Mouse (Mus musculus) CD4-positive, CD25-positive, alpha-beta regulatory T cell (primary cell): ENCODE results near the gene Entpd1. TPM values are rescaled to one million over a fixed set of nuclear protein-coding genes. Genes with fewer than 3 reads are reported as not detected.

Source experiments
- polyA plus RNA-seq: library from polyadenylated mRNA; unstranded; fragments of 100-300 nt; shearing (Covaris generic); gene quantifications from one replicate; pipeline ENCODE4 v1.2.1, GENCODE M21; 2017

Entpd1 gene
- 41.9 TPM for polyA plus RNA-seq

GRCm38 (mm10) chr19:40611830-40612506, at the start of gene Entpd1, which contains the start of gene Tctn3:
Entpd1 (plus strand) TSS chr19:40612366.
Tctn3 (minus strand) TSS chr19:40612233.

GRCm38 (mm10) chr19:40588293-40588654, 23.9 kb upstream of the Entpd1 start, which contains the start of gene Aldh18a1:
Aldh18a1 (minus strand) TSS chr19:40588463.

GRCm38 (mm10) chr19:40748559-40748958, 136.4 kb downstream of the Entpd1 start, which contains the start of gene Cc2d2b:
Cc2d2b (plus strand) TSS chr19:40748753.

Other genes with a start within 250 kb of the Entpd1 start
- 25.2 TPM for gene Sorbs1, start 98.6 kb upstream of the Entpd1 start, polyA plus RNA-seq
- 80.6 TPM for gene Aldh18a1, start 23.9 kb upstream of the Entpd1 start, polyA plus RNA-seq
- gene Tctn3, start 133 bp upstream of the Entpd1 start, polyA plus RNA-seq = 8.9 TPM
- gene Cc2d2b, start 136.4 kb downstream of the Entpd1 start, polyA plus RNA-seq = 2.6 TPM
- gene Ccnj, start 218.9 kb downstream of the Entpd1 start, polyA plus RNA-seq = 5.5 TPM